Mouse (Mus musculus): ENCODE measurements around the gene Wdr91. TPM values are rescaled to one million over a fixed set of nuclear protein-coding genes. Genes with fewer than 3 reads are reported as not detected.

The Wdr91 gene
- polyA plus RNA-seq, 1 experiment from 2014 or later, result 14.0 TPM

GRCm38 (mm10) chr6:34865213-34865612 is 45.5 kb downstream of the Wdr91 start:
- Histone ChIP-seq H3K9me3 (no peaks in the 10 kb centered on the region), H3K4me1 (peaks cover 5% of the 10 kb centered on the region; the same call in 1 of the 2 replicates), H3K27me3 (replicated peaks) (no peaks in the 10 kb centered on the region), H3K36me3 (no peaks in the 10 kb centered on the region), H3K9ac (no peak overlapping the region), H3K4me3 (no peak overlapping the region), H3K27ac (no peak overlapping the region), H3K4me2 (replicated peaks) (no peak overlapping the region)
- no peak for ATAC-seq (ENCODE audit: low FRiP score, low read depth)
- WGBS, result 80% methylated on average over 5 of the region's 5 CpGs

- Histone ChIP-seq H3K9me3 (no peaks in the 10 kb centered on the region), H3K4me2 (replicated peaks) (no peak overlapping the region), H3K27ac (no peak overlapping the region), H3K4me3 (no peak overlapping the region), H3K36me3 (no peaks in the 10 kb centered on the region), H3K4me1 (peaks cover 5% of the 10 kb centered on the region; the same call in 1 of the 2 replicates), H3K9ac (no peak overlapping the region), H3K27me3 (replicated peaks) (no peaks in the 10 kb centered on the region)
- WGBS, result 74% methylated on average over 9 of the region's 9 CpGs
- ATAC-seq (ENCODE audit: low FRiP score, low read depth), result no peak
Measured at GRCm38 (mm10) chr6:34863786-34864514, 46.7 kb downstream of the Wdr91 start.

- H3K4me3 ChIP-seq, result no peak within 1 kb of the TSS
- no peaks in the 10 kb centered on the region for H3K9me3 ChIP-seq
- H3K27ac ChIP-seq, result no peak within 1 kb of the TSS
- ATAC-seq (ENCODE audit: low FRiP score, low read depth), result no peak
- no peak within 1 kb of the TSS for H3K9ac ChIP-seq
- H3K4me2 ChIP-seq (replicated peaks), result no peak within 1 kb of the TSS
- peaks cover 5% of the 10 kb centered on the region; the same call in 1 of the 2 replicates for H3K4me1 ChIP-seq
- no peaks in the 10 kb centered on the region for H3K36me3 ChIP-seq
- no peaks in the 10 kb centered on the region for H3K27me3 ChIP-seq (replicated peaks)
- 69% methylated on average over 11 of the region's 11 CpGs for WGBS
Measured at GRCm38 (mm10) chr6:34862791-34863403, 47.8 kb downstream of the Wdr91 start, which contains the start of gene Tmem140. TSS of gene Tmem140 (plus strand) at chr6:34863146.

DNA sequence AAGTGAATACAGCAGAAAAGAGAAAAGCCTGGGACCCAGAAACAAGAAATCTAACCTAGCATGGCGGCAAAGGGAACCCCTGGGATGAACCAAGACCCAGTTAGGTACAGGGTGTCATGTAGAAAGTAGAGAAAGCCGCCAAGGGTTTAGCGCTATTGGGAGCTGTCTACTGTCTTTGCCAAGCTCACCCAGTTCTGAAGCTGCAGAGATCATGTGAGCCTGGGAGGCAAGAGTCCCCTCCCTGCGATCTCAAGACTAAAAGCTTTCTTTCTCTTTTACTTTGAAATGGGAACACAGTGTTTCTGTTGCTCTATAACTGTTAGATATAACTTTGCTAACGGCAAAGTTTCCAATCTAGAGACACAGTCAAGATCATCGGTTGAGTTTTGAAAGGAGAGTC is 48.3 kb downstream of the Wdr91 start:
- Histone ChIP-seq H3K9me3 (no peaks in the 10 kb centered on the region), H3K36me3 (no peaks in the 10 kb centered on the region), H3K27ac (no peak overlapping the region), H3K4me1 (peaks cover 5% of the 10 kb centered on the region; the same call in 1 of the 2 replicates), H3K9ac (no peak overlapping the region), H3K27me3 (replicated peaks) (no peaks in the 10 kb centered on the region), H3K4me2 (replicated peaks) (no peak overlapping the region), H3K4me3 (no peak overlapping the region)
- WGBS, result 92% methylated on average over 6 of the region's 6 CpGs
- no peak for ATAC-seq (ENCODE audit: low FRiP score, low read depth)

DNA sequence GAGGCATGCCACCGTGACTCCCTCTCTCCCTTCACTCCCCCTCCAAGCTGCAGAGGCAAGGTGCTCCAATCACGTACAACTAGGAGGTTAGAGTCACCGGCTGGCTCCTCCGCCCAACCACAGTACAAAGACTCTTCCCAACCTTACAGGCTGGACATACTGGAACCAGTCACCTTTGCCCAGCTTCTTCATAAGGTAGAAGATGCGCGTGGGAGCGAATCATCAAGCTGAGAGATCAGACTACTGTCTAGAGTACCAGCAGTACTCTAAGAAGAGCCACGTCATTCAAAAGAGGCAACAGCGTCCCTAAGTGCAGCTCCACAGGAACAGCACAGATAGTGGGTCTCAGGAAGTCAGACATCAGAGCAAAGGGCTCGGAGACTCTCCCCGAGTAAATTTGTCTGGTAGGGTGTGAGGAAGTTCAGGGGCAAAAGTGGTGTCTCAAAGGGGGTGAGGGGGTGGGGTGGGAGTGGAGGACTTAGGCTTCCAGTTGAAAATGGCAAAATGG is 49.1 kb downstream of the Wdr91 start:
- Histone ChIP-seq H3K9ac (no peak overlapping the region), H3K9me3 (no peaks in the 10 kb centered on the region), H3K4me2 (replicated peaks) (no peak overlapping the region), H3K4me3 (no peak overlapping the region), H3K4me1 (no peaks in the 10 kb centered on the region), H3K27me3 (replicated peaks) (no peaks in the 10 kb centered on the region), H3K36me3 (no peaks in the 10 kb centered on the region), H3K27ac (no peak overlapping the region)
- no peak for ATAC-seq (ENCODE audit: low FRiP score, low read depth)
- 95% methylated on average over 11 of the region's 11 CpGs for WGBS

DNA sequence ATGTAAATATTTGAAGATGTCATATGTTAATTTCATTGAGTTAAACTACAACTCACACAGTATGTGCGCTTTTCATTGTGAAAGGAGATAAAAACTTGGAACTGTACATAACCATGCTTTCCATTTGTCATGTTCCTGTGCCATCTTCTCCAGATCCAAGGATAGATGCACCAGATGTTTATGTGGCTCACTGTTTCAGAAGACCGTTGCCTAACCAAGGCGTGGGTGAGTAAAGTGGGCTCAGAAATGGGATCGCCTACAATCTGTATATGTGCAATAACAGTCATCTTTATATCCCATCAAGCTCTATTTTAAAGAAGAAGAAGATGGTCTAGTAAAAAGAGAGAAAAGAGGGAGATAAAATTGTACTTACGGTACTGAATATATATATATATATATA is 78.3 kb downstream of the Wdr91 start:
- ATAC-seq (ENCODE audit: low FRiP score, low read depth), result no peak
- no peaks in the 10 kb centered on the region for H3K36me3 ChIP-seq
- 95% methylated on average over 5 of the region's 5 CpGs for WGBS
- H3K27ac ChIP-seq, result no peak overlapping the region
- no peak overlapping the region for H3K4me2 ChIP-seq (replicated peaks)
- no peaks in the 10 kb centered on the region for H3K27me3 ChIP-seq (replicated peaks)
- H3K9me3 ChIP-seq, result no peaks in the 10 kb centered on the region
- no peak overlapping the region for H3K9ac ChIP-seq
- H3K4me1 ChIP-seq, result no peaks in the 10 kb centered on the region
- H3K4me3 ChIP-seq, result no peak overlapping the region

Other genes with a start within 250 kb of the Wdr91 start
- gene Agbl3, start 130.4 kb downstream of the Wdr91 start, polyA plus RNA-seq (2016; fragmentation: Nextera tagmentation; extraction: Ambion mirVana), result 8.4 and 9.1 TPM in 2 replicates
- 1.3 and 1.6 TPM in 2 replicates for gene Tmem140, start 47.7 kb downstream of the Wdr91 start, polyA plus RNA-seq (2016; fragmentation: Nextera tagmentation; extraction: Ambion mirVana)
- gene Cyren, start 32.8 kb downstream of the Wdr91 start, polyA plus RNA-seq (2016; fragmentation: Nextera tagmentation; extraction: Ambion mirVana), result 12.0 and 16.1 TPM in 2 replicates
- not detected in 2 replicates for gene Stra8, start 9.3 kb upstream of the Wdr91 start, polyA plus RNA-seq (2016; fragmentation: Nextera tagmentation; extraction: Ambion mirVana)
- 0.55 and 0.67 TPM in 2 replicates for gene Slc23a4, start 77.5 kb upstream of the Wdr91 start, polyA plus RNA-seq (2016; fragmentation: Nextera tagmentation; extraction: Ambion mirVana)
- 32.0 and 33.1 TPM in 2 replicates for gene Cnot4, start 222.8 kb upstream of the Wdr91 start, polyA plus RNA-seq (2016; fragmentation: Nextera tagmentation; extraction: Ambion mirVana)